Mouse (Mus musculus): ENCODE measurements around the gene Evl. TPM values are rescaled to one million over a fixed set of nuclear protein-coding genes. Genes with fewer than 3 reads are reported as not detected.

The Evl gene
- polyA plus RNA-seq, 1 experiment from 2014 or later, result 65.6 TPM

DNA sequence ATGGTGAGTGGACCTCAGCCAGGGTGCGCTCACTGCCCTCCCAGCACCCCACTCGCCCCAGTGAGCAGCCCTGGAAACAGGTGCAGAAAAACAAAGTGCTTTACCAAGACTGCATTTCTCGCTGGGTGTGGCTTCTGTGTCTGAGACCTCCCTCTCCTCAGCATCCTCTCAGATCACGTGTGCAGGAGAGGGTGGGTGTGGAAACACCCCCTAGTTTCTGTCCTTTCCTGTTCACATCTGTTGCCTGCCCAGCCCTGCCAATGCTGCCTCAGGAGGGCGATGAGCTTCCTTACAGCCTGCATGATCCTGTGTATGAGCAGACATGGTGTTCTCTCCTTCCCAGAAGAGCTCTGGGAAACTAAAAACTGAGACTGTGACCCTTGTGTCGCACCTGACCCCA is 131.9 kb downstream of the Evl start:
- ATAC-seq (ENCODE audit: low FRiP score, low read depth), result no peak
- no peaks in the 10 kb centered on the region for H3K27me3 ChIP-seq
- H3K27ac ChIP-seq, result no peak overlapping the region
- WGBS, result 77% methylated on average over 6 of the region's 6 CpGs
- H3K36me3 ChIP-seq, result peaks cover 83% of the 10 kb centered on the region
- H3K4me1 ChIP-seq, result no peaks in the 10 kb centered on the region
- H3K4me2 ChIP-seq (replicated peaks), result no peak overlapping the region
- H3K9me3 ChIP-seq, result no peaks in the 10 kb centered on the region
- no peak overlapping the region for H3K9ac ChIP-seq
- no peak overlapping the region for H3K4me3 ChIP-seq

GRCm38 (mm10) chr12:108686926-108687325 is 132.4 kb downstream of the Evl start:
- no peak overlapping the region for H3K27ac ChIP-seq
- no peak for ATAC-seq (ENCODE audit: low FRiP score, low read depth)
- H3K4me2 ChIP-seq (replicated peaks), result no peak overlapping the region
- no peak overlapping the region for H3K4me3 ChIP-seq
- WGBS, result 78% methylated on average over 6 of the region's 6 CpGs
- no peak overlapping the region for H3K9ac ChIP-seq
- H3K36me3 ChIP-seq, result peaks cover 78% of the 10 kb centered on the region
- H3K27me3 ChIP-seq, result no peaks in the 10 kb centered on the region
- no peaks in the 10 kb centered on the region for H3K9me3 ChIP-seq
- no peaks in the 10 kb centered on the region for H3K4me1 ChIP-seq

DNA sequence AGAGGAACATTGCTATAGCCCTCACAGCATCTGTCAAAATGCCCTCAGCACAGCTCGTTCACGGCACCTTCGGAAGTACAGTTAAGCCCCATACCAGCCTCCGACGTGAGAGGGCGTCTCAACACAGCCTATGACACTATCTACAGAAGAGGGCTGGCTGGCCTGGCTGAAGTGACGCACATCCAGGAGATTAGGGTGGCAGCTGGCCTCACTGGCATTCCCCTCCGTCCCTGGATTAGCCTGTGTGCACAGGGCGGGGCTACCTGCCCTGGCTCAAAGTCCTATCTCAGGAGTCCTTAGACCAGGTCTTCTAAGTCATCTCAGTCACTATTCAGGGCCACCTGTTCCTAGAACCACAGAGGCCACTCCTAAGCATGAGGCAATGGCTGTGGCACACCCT is 134.6 kb downstream of the Evl start:
- H3K4me1 ChIP-seq, result no peaks in the 10 kb centered on the region
- no peaks in the 10 kb centered on the region for H3K9me3 ChIP-seq
- 87% methylated on average over 9 of the region's 9 CpGs for WGBS
- peaks cover 55% of the 10 kb centered on the region for H3K36me3 ChIP-seq
- H3K4me3 ChIP-seq, result no peak overlapping the region
- no peak overlapping the region for H3K9ac ChIP-seq
- no peak overlapping the region for H3K4me2 ChIP-seq (replicated peaks)
- no peaks in the 10 kb centered on the region for H3K27me3 ChIP-seq
- no peak for ATAC-seq (ENCODE audit: low FRiP score, low read depth)
- no peak overlapping the region for H3K27ac ChIP-seq

DNA sequence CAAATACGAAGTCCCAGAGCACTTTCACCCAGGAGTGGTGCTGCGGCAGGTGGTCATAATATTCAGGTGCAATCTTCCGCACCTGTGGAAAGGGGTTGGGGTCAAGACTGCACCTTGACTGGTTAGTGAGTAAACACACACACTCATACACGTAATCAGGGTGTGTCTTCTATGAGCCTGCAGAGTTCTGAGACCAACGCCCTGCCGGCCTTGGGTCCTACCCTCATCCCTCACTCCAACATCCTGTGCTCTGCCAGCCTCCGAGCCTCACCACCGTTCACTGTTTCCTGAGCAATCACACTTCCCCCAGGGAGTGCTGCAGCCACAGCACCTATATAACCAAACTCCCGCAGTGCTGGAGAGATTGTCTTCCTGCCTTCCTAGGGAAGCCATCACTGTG is 136.0 kb downstream of the Evl start:
- no peaks in the 10 kb centered on the region for H3K27me3 ChIP-seq
- H3K27ac ChIP-seq, result no peak overlapping the region
- no peak for ATAC-seq (ENCODE audit: low FRiP score, low read depth)
- H3K9me3 ChIP-seq, result no peaks in the 10 kb centered on the region
- H3K9ac ChIP-seq, result no peak overlapping the region
- H3K4me2 ChIP-seq (replicated peaks), result no peak overlapping the region
- H3K4me1 ChIP-seq, result no peaks in the 10 kb centered on the region
- H3K36me3 ChIP-seq, result peaks cover 44% of the 10 kb centered on the region
- no peak overlapping the region for H3K4me3 ChIP-seq
- 78% methylated on average over 9 of the region's 9 CpGs for WGBS

DNA sequence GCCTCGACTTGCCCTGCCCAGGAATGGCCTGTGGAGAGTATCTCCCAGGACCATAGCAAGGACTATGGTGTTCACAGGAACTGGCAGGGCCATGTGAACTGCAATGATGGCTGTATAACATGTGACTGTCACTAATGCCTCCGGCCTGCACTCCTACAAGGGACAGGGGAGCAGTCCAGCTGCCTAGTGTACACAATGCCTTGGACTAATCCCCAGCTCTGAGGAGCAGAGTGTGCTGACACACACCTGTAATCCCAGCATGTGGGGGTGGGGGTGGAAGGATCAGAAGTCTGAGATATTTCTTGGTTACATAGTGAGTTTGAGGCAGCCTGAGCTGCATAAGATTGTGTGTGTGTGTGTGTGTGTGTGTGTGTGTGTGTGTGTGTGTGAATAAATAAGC is 139.1 kb downstream of the Evl start:
- Histone ChIP-seq H3K9ac (no peak overlapping the region), H3K27ac (no peak overlapping the region), H3K27me3 (no peaks in the 10 kb centered on the region), H3K4me2 (replicated peaks) (no peak overlapping the region), H3K36me3 (peaks cover 14% of the 10 kb centered on the region), H3K4me3 (no peak overlapping the region), H3K9me3 (no peaks in the 10 kb centered on the region), H3K4me1 (no peaks in the 10 kb centered on the region)
- no peak for ATAC-seq (ENCODE audit: low FRiP score, low read depth)
- 77% methylated on average over 2 of the region's 2 CpGs for WGBS

DNA sequence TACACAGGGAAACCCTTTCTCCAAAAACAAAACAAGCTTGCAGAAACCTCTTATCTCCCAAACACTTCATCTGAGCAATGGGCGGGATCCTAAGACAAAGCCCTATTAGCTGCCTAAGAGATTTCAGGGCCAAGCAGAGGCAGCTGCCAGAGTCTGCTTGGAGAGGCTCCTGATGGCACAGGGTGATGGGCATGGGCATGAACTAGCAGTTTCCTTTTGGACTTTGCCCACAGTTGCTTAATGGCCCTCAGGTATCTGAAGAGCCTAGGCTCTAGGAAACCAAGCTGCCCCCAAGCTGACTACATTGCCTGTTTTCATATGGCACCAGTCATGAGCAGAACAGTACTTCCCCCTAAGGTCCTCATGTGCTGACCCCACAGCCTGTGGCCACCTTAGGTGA is 139.7 kb downstream of the Evl start:
- no peaks in the 10 kb centered on the region for H3K27me3 ChIP-seq
- ATAC-seq (ENCODE audit: low FRiP score, low read depth), result no peak
- H3K4me3 ChIP-seq, result no peak overlapping the region
- H3K4me2 ChIP-seq (replicated peaks), result no peak overlapping the region
- no peak overlapping the region for H3K27ac ChIP-seq
- WGBS, result 96% methylated on average over 1 of the region's 1 CpGs
- H3K9me3 ChIP-seq, result no peaks in the 10 kb centered on the region
- H3K4me1 ChIP-seq, result peaks cover 6% of the 10 kb centered on the region; the same call in 1 of the 2 replicates
- peaks cover 8% of the 10 kb centered on the region for H3K36me3 ChIP-seq
- H3K9ac ChIP-seq, result no peak overlapping the region

- 74% methylated on average over 11 of the region's 11 CpGs for WGBS
- H3K9ac ChIP-seq, result peak overlapping the region; percentile 25; the same call in 1 of the 2 replicates
- H3K4me1 ChIP-seq, result peaks cover 18% of the 10 kb centered on the region
- ATAC-seq (ENCODE audit: low FRiP score, low read depth), result no peak
- no peak overlapping the region for H3K4me3 ChIP-seq
- no peaks in the 10 kb centered on the region for H3K36me3 ChIP-seq
- peaks cover 44% of the 10 kb centered on the region for H3K27me3 ChIP-seq
- H3K4me2 ChIP-seq (replicated peaks), result no peak overlapping the region
- H3K27ac ChIP-seq, result no peak overlapping the region
- H3K9me3 ChIP-seq, result no peaks in the 10 kb centered on the region
Observed at GRCm38 (mm10) chr12:108698697-108699471, 144.4 kb downstream of the Evl start.

DNA sequence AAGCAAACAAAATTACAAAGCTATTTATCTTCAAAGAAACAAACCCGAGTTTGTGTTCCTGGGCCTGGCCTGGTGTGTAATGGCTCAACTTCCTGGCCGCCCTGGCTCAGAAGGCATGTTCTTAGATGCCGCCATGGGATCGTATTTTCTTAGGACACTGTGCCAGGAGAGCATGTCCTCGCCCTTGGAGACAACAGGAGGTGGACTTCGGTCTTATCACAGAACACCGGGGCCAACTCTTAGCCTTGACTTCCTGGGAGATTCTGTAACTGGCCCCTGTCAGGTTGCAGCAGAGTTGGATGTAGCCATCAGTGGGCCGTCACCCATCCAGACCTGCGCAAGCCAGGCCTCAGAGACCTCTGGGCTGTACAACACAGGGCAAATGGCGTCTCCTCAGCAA is 145.1 kb downstream of the Evl start:
- Histone ChIP-seq H3K27ac (no peak overlapping the region), H3K36me3 (no peaks in the 10 kb centered on the region), H3K9me3 (no peaks in the 10 kb centered on the region), H3K9ac (no peak overlapping the region), H3K4me2 (replicated peaks) (no peak overlapping the region), H3K27me3 (peaks cover 51% of the 10 kb centered on the region), H3K4me3 (no peak overlapping the region), H3K4me1 (peaks cover 18% of the 10 kb centered on the region)
- 69% methylated on average over 10 of the region's 10 CpGs for WGBS
- ATAC-seq (ENCODE audit: low FRiP score, low read depth), result no peak

DNA sequence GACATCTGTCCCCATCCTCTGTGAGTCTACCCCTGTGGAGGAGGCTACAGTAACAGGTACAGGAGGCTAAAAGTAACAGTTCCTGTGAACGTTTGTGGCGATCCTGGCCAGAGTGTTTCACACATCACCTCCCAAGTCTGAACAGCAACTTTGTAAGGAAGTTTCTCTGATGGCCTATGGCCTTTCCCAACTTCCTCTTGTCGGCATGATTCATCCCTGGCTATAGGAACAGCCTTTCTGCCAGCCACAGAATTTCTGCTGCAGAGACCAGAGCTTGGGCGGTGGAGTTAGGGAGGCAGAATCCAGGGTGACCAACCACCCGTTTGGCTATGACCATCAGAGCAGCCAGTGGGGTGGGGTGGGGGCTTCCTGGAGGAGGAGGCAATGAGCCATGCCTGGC is 145.5 kb downstream of the Evl start:
- peaks cover 56% of the 10 kb centered on the region for H3K27me3 ChIP-seq
- H3K9me3 ChIP-seq, result no peaks in the 10 kb centered on the region

DNA sequence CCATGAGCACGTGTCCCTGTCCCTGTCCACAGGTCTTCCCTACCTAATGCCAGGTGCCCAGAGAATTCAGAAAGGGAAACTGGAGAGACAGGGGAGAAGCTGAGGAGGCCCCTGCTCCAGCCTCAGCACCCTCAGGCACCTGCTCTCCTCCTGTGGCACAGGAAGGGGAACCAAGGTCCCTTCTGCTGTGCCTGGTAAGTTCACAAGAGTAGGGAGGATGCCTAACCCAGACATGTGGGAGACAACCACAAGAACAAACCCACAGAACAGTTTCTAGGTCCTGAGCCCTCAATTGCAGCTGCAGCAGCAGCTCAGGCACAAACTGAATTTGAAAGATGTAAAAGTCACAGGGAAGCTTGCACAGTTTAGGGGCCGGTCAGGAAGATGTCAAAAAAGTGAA is 146.7 kb downstream of the Evl start:
- Histone ChIP-seq H3K4me1 (peaks cover 18% of the 10 kb centered on the region), H3K27ac (no peak overlapping the region), H3K4me2 (replicated peaks) (no peak overlapping the region), H3K36me3 (no peaks in the 10 kb centered on the region), H3K9ac (no peak overlapping the region), H3K27me3 (peaks cover 60% of the 10 kb centered on the region), H3K4me3 (no peak overlapping the region), H3K9me3 (no peaks in the 10 kb centered on the region)
- ATAC-seq (ENCODE audit: low FRiP score, low read depth), result no peak
- 56% methylated on average over 2 of the region's 2 CpGs for WGBS

More for the DNA sequence above, 145.5 kb downstream of the Evl start:
- H3K27ac ChIP-seq, result no peak overlapping the region
- H3K4me1 ChIP-seq, result peaks cover 18% of the 10 kb centered on the region
- H3K9ac ChIP-seq, result no peak overlapping the region
- no peaks in the 10 kb centered on the region for H3K36me3 ChIP-seq
- WGBS, result 66% methylated on average over 5 of the region's 5 CpGs
- no peak overlapping the region for H3K4me2 ChIP-seq (replicated peaks)
- no peak for ATAC-seq (ENCODE audit: low FRiP score, low read depth)
- no peak overlapping the region for H3K4me3 ChIP-seq

DNA sequence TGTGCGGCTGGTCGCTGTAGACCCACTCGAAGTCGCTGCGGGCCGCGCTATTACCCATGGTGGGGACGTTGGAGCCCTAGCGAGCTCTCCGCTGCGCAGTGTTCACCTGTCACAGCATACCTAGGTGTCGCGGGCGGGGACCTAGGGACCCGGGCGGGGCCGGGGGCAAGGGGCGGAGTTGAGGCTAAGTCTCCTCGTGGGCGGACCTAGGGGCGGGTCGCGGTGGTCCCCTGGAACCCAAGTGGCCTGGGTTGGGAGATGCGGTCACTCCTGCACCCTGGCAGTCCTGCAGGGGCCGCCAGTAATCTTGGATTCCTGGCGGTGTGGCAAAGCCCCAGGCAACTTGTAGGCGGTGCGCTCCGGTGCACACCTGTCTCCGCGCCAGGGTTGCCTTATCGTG is 147.7 kb downstream of the Evl start, which contains the start of gene Degs2:
Gene Degs2 (minus strand): TSS at position 131 of the 400 bp plus-strand sequence.
- Histone ChIP-seq H3K4me3 (peak within 1 kb of the TSS; percentile 32), H3K27ac (no peak within 1 kb of the TSS), H3K36me3 (no peaks in the 10 kb centered on the region), H3K9ac (no peak within 1 kb of the TSS; the same call in 1 of the 2 replicates), H3K27me3 (peaks cover 60% of the 10 kb centered on the region), H3K4me1 (peaks cover 18% of the 10 kb centered on the region), H3K4me2 (replicated peaks) (peak within 1 kb of the TSS; percentile 59), H3K9me3 (no peaks in the 10 kb centered on the region)
- WGBS, result 2% methylated on average over 32 of the region's 32 CpGs
- ATAC-seq (ENCODE audit: low FRiP score, low read depth), result no peak

GRCm38 (mm10) chr12:108705486-108705885 is 151.0 kb downstream of the Evl start:
- Histone ChIP-seq H3K9ac (no peak overlapping the region), H3K27me3 (peaks cover 50% of the 10 kb centered on the region), H3K4me2 (replicated peaks) (no peak overlapping the region), H3K27ac (no peak overlapping the region), H3K36me3 (no peaks in the 10 kb centered on the region), H3K9me3 (no peaks in the 10 kb centered on the region), H3K4me1 (peaks cover 11% of the 10 kb centered on the region), H3K4me3 (no peak overlapping the region)
- ATAC-seq (ENCODE audit: low FRiP score, low read depth), result no peak
- 88% methylated on average over 6 of the region's 6 CpGs for WGBS

- no peak overlapping the region for H3K9ac ChIP-seq
- no peaks in the 10 kb centered on the region for H3K36me3 ChIP-seq
- 44% methylated on average over 7 of the region's 7 CpGs for WGBS
- peaks cover 43% of the 10 kb centered on the region for H3K27me3 ChIP-seq
- peaks cover 11% of the 10 kb centered on the region for H3K4me1 ChIP-seq
- no peak overlapping the region for H3K4me3 ChIP-seq
- H3K4me2 ChIP-seq (replicated peaks), result no peak overlapping the region
- H3K27ac ChIP-seq, result no peak overlapping the region
- no peak for ATAC-seq (ENCODE audit: low FRiP score, low read depth)
- no peaks in the 10 kb centered on the region for H3K9me3 ChIP-seq
Observed at GRCm38 (mm10) chr12:108706129-108706528, 151.6 kb downstream of the Evl start.
